Mouse (Mus musculus) embryonic facial prominence, embryonic 13.5 days (tissue): ENCODE measurements around the gene Gm10135. TPM values are rescaled to one million over a fixed set of nuclear protein-coding genes. Genes with fewer than 3 reads are reported as not detected.

ENCODE experiments used
- ATAC-seq: fragments of 200-750 bp; cut with Nextera tagmentation; 2 replicates; pipeline ENCODE4 v1.8.0; 2017; ENCODE audit warnings: low read depth; ENCODE audit not compliant: insufficient number of reproducible peaks, insufficient read depth, low FRiP score, low TSS enrichment
- H3K27ac ChIP-seq: fragments of 300-500 bp; sonication (generic); 2 replicates; pipeline ENCODE4 v1.5.1; 2015; ENCODE audit warnings: moderate library complexity, mild to moderate bottlenecking, inconsistent platforms
- H3K27me3 ChIP-seq: fragments of 300-500 bp; sonication (generic); 2 replicates; pipeline ENCODE4 v1.6.1; 2015; ENCODE audit warnings: mild to moderate bottlenecking, inconsistent platforms
- H3K36me3 ChIP-seq: fragments of 300-500 bp; sonication (generic); 2 replicates; pipeline ENCODE4 v1.6.1; 2015; ENCODE audit warnings: mild to moderate bottlenecking, inconsistent platforms
- H3K4me1 ChIP-seq: fragments of 300-500 bp; sonication (generic); 2 replicates; pipeline ENCODE4 v1.6.1; 2015; ENCODE audit warnings: inconsistent platforms
- H3K4me2 ChIP-seq: fragments of 300-500 bp; sonication (generic); 2 replicates; pipeline ENCODE4 v1.6.1; 2015; ENCODE audit warnings: moderate library complexity, mild to moderate bottlenecking, inconsistent platforms
- H3K4me3 ChIP-seq: fragments of 300-500 bp; sonication (generic); 2 replicates; pipeline ENCODE4 v1.5.1; 2015; ENCODE audit warnings: mild to moderate bottlenecking, inconsistent platforms
- H3K9ac ChIP-seq: fragments of 300-500 bp; sonication (generic); 2 replicates; pipeline ENCODE4 v1.6.1; 2015; ENCODE audit warnings: mild to moderate bottlenecking, inconsistent platforms
- H3K9me3 ChIP-seq: fragments of 300-500 bp; sonication (generic); 2 replicates; pipeline ENCODE4 v1.6.1; 2016; ENCODE audit warnings: inconsistent platforms
- WGBS: fragments of 180-500 bp; shearing (Covaris S2); methylation state at CpG from one replicate; pipeline ENCODE4 v1.1.7; 2015; ENCODE audit warnings: mixed read lengths; 5-methylcytosine and 5-hydroxymethylcytosine counted together
- polyA plus RNA-seq: library from polyadenylated mRNA; unstranded; fragments of >200 nt; fragmentation: Nextera tagmentation; extraction: Ambion mirVana; gene quantifications from 2 replicates; pipeline ENCODE4 v1.2.1, GENCODE M21; 2015

The Gm10135 gene
- polyA plus RNA-seq, 1 experiment from 2014 or later, result not detected

- Histone ChIP-seq H3K9ac (peak overlapping the region; percentile 99), H3K4me1 (peaks cover 31% of the 10 kb centered on the region), H3K27ac (no peak overlapping the region), H3K4me3 (peak overlapping the region; percentile 98), H3K36me3 (no peaks in the 10 kb centered on the region), H3K9me3 (no peaks in the 10 kb centered on the region), H3K27me3 (no peaks in the 10 kb centered on the region), H3K4me2 (peak overlapping the region; percentile 71)
- no peak for ATAC-seq
- WGBS, result 44% methylated on average over 1 of the region's 1 CpGs
Observed at GRCm38 (mm10) chr5:72916851-72917250, 57.7 kb downstream of the Gm10135 start.

- Histone ChIP-seq H3K27ac (peak overlapping the region; percentile 22; the same call in 1 of the 2 replicates), H3K4me1 (peaks cover 31% of the 10 kb centered on the region), H3K4me2 (peak overlapping the region; percentile 71), H3K9ac (peak overlapping the region; percentile 99), H3K9me3 (no peaks in the 10 kb centered on the region), H3K36me3 (no peaks in the 10 kb centered on the region), H3K27me3 (no peaks in the 10 kb centered on the region), H3K4me3 (peak overlapping the region; percentile 98)
- WGBS, result 46% methylated on average over 4 of the region's 4 CpGs
- ATAC-seq, result no peak
Observed at GRCm38 (mm10) chr5:72916048-72916447, 58.5 kb downstream of the Gm10135 start.

Other genes with a start within 250 kb of the Gm10135 start
- gene Txk, start 221.9 kb downstream of the Gm10135 start, polyA plus RNA-seq, result 0.07 and 0.11 TPM in 2 replicates
- 4.1 and 5.0 TPM in 2 replicates for gene Tec, start 106.2 kb downstream of the Gm10135 start, polyA plus RNA-seq
- gene Slain2, start 60.4 kb downstream of the Gm10135 start, polyA plus RNA-seq, result 15.3 TPM in 2 replicates
- 0.66 and 1.5 TPM in 2 replicates for gene Slc10a4, start 32.2 kb upstream of the Gm10135 start, polyA plus RNA-seq